Mouse (Mus musculus) ES-E14 (cell line): ENCODE data around the gene Ksr2.

Experiments used
- MAFK ChIP-seq: IDR thresholded peaks from 2 replicates; pipeline ENCODE4 v1.6.1; 2014; ENCODE audit warnings: mild to moderate bottlenecking, low read depth, low read length, inconsistent platforms; ENCODE audit not compliant: insufficient read depth
- ZNF384 ChIP-seq: IDR thresholded peaks from 2 replicates; pipeline ENCODE4 v1.6.1; 2012; ENCODE audit warnings: low read depth, low read length, inconsistent platforms

DNA sequence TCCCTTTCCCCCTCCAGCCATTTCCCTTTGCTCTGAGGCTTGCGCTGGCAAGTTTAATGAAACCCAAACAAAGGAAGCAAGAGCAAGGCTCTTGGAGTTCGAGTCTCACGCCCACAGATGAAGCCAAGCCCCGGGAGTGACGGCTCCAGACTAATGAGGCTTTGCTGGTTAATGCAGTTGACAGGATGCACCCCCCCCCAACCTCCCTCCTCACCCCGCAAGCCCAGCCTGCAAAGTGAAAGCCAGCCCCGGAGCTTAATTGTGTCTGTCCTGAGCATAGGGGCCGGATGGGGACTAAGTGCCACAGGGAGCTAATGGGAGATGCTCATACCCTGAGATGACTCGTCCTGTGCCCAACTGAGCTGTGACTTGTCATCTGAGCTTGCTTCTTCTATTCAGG, 251.4 kb downstream of the Ksr2 start:
- TF ChIP-seq ZNF384 (no peak), MAFK (no peak)
